ENCODE assay signal across 8 mouse cellular contexts in genomic region chr17:30573990-30574782, GRCm38 (mm10). TPM values are rescaled to one million over a fixed set of nuclear protein-coding genes. Genes with fewer than 3 reads are reported as not detected.
DNase-seq lines count a peak whose midpoint lies in the region; ATAC-seq and TF ChIP-seq lines count a peak whose summit lies in the region.

No protein-coding gene starts in this region.

- WGBS in lung, adult 2 months = 42% methylated on average over 8 of the region's 8 CpGs
- 45% methylated on average over 8 of the region's 8 CpGs for WGBS in heart, embryonic 12.5 days
- WGBS in limb, embryonic 12.5 days = 52% methylated on average over 8 of the region's 8 CpGs
- WGBS in neural tube, embryonic 13.5 days = 75% methylated on average over 8 of the region's 8 CpGs

- H3K27ac ChIP-seq in heart, embryonic 12.5 days (ENCODE audit: poor library complexity, severe bottlenecking) = peak overlapping the region; percentile 34
- no peak overlapping the region for H3K27ac ChIP-seq in limb, embryonic 12.5 days
- H3K27ac ChIP-seq in neural tube, embryonic 13.5 days (replicated peaks) = no peak overlapping the region

- peak overlapping the region; percentile 85; the same call in 1 of the 2 replicates for H3K4me2 ChIP-seq in heart, embryonic 12.5 days
- H3K4me2 ChIP-seq in limb, embryonic 12.5 days = peak overlapping the region; percentile 65; the same call in 1 of the 2 replicates
- H3K4me2 ChIP-seq in neural tube, embryonic 13.5 days = peak overlapping the region; percentile 87

- H3K4me3 ChIP-seq in lung, adult 2 months (replicated peaks; ENCODE audit: extremely low read depth, low read depth, low read length) = no peak overlapping the region
- H3K4me3 ChIP-seq in heart, embryonic 12.5 days = peak overlapping the region; percentile 65
- H3K4me3 ChIP-seq in limb, embryonic 12.5 days (replicated peaks) = no peak overlapping the region
- H3K4me3 ChIP-seq in neural tube, embryonic 13.5 days = peak overlapping the region; percentile 65; the same call in 1 of the 2 replicates

- no peak for TF ChIP-seq CTCF in lung, adult 2 months (IDR thresholded peaks at IDR 0.05; ENCODE audit: insufficient read depth, low read length)

- H3K9ac ChIP-seq in heart, embryonic 12.5 days = no peak overlapping the region
- no peak overlapping the region for H3K9ac ChIP-seq in limb, embryonic 12.5 days (replicated peaks)
- H3K9ac ChIP-seq in neural tube, embryonic 13.5 days = 0 out of 2 replicates have a peak overlapping the region, but pooled peaks have one; percentile 4

- DNase-seq in lung, adult 18-20 months = peak; percentile 31 to 55
- no peak for DNase-seq in lung, adult 2 months
- no peak for DNase-seq in frontal cortex, adult 2 months (ENCODE audit: extremely low spot score in 1 of 2, low spot score in 1 of 2)
- no peak for DNase-seq in ovary, postnatal 36 days (ENCODE audit: low spot score)

- no peaks in the 10 kb centered on the region for H3K27me3 ChIP-seq in heart, embryonic 12.5 days (replicated peaks)
- H3K27me3 ChIP-seq in limb, embryonic 12.5 days = no peaks in the 10 kb centered on the region
- no peaks in the 10 kb centered on the region for H3K27me3 ChIP-seq in neural tube, embryonic 13.5 days

- no peaks in the 10 kb centered on the region for H3K36me3 ChIP-seq in heart, embryonic 12.5 days
- H3K36me3 ChIP-seq in limb, embryonic 12.5 days = no peaks in the 10 kb centered on the region
- H3K36me3 ChIP-seq in neural tube, embryonic 13.5 days = no peaks in the 10 kb centered on the region

- TF ChIP-seq POLR2A in lung, adult 2 months (IDR thresholded peaks at IDR 0.05; ENCODE audit: borderline replicate concordance, extremely low read depth, low read depth, low read length) = no peak

- no peaks in the 10 kb centered on the region for H3K9me3 ChIP-seq in heart, embryonic 12.5 days (replicated peaks)
- H3K9me3 ChIP-seq in limb, embryonic 12.5 days = no peaks in the 10 kb centered on the region
- no peaks in the 10 kb centered on the region for H3K9me3 ChIP-seq in neural tube, embryonic 13.5 days

- ATAC-seq in heart, embryonic 12.5 days (ENCODE audit: insufficient number of reproducible peaks, low FRiP score) = no peak
- no peak for ATAC-seq in limb, embryonic 12.5 days (ENCODE audit: insufficient number of reproducible peaks, insufficient read depth, low FRiP score, low TSS enrichment, low read depth)
- ATAC-seq in neural tube, embryonic 13.5 days (ENCODE audit: low read depth) = no peak
- no peak for ATAC-seq in erythroid progenitor cell, adult 5-6 weeks (replicated peaks; ENCODE audit: low FRiP score, poor library complexity, severe bottlenecking)

- peaks cover 21% of the 10 kb centered on the region for H3K4me1 ChIP-seq in lung, adult 2 months (ENCODE audit: control insufficient read depth, insufficient read depth, low read length)
- H3K4me1 ChIP-seq in heart, embryonic 12.5 days (replicated peaks) = peaks cover 32% of the 10 kb centered on the region
- peaks cover 18% of the 10 kb centered on the region for H3K4me1 ChIP-seq in limb, embryonic 12.5 days (replicated peaks)
- peaks cover 32% of the 10 kb centered on the region for H3K4me1 ChIP-seq in neural tube, embryonic 13.5 days (replicated peaks)

RNA-seq across cellular contexts. Expression of gene Btbd9, which starts 2.1 kb away (rescaled TPM):
- polyA plus RNA-seq in lung, adult 2 months (2012; rRNA removed) = 18.9 and 24.2 TPM in 2 replicates
- polyA plus RNA-seq in heart, embryonic 12.5 days (2016; fragmentation: Nextera tagmentation; extraction: Ambion mirVana) = 41.3 and 42.0 TPM in 2 replicates
- polyA plus RNA-seq in limb, embryonic 12.5 days (2016; fragmentation: Nextera tagmentation; extraction: Ambion mirVana) = 65.4 and 70.6 TPM in 2 replicates
- polyA plus RNA-seq in neural tube, embryonic 13.5 days (2015; fragmentation: Nextera tagmentation; extraction: Ambion mirVana) = 122 and 126 TPM in 2 replicates
- 8.8 and 14.1 TPM in 2 replicates for total RNA-seq in erythroid progenitor cell, adult 5-6 weeks (2015; ENCODE audit: low replicate concordance)
- total RNA-seq in erythroid progenitor cell, adult 5-6 weeks (2017; ENCODE audit: low replicate concordance) = 4.6 and 7.7 TPM in 2 replicates
- polyA plus RNA-seq in frontal cortex, adult 2 months (2012; rRNA removed) = 39.7 and 41.6 TPM in 2 replicates

RNA-seq across cellular contexts. Expression of gene Dnah8, which starts 50.0 kb away (rescaled TPM):
- polyA plus RNA-seq in lung, adult 2 months (2012; rRNA removed) = 10.8 and 12.0 TPM in 2 replicates
- polyA plus RNA-seq in heart, embryonic 12.5 days (2016; fragmentation: Nextera tagmentation; extraction: Ambion mirVana) = 2.1 and 2.2 TPM in 2 replicates
- 0.86 and 1.6 TPM in 2 replicates for polyA plus RNA-seq in limb, embryonic 12.5 days (2016; fragmentation: Nextera tagmentation; extraction: Ambion mirVana)
- polyA plus RNA-seq in neural tube, embryonic 13.5 days (2015; fragmentation: Nextera tagmentation; extraction: Ambion mirVana) = 1.2 and 1.5 TPM in 2 replicates
- 4.3 and 23.9 TPM in 2 replicates for total RNA-seq in erythroid progenitor cell, adult 5-6 weeks (2015; ENCODE audit: low replicate concordance)
- total RNA-seq in erythroid progenitor cell, adult 5-6 weeks (2017; ENCODE audit: low replicate concordance) = 6.1 and 6.3 TPM in 2 replicates
- 1.0 and 1.1 TPM in 2 replicates for polyA plus RNA-seq in frontal cortex, adult 2 months (2012; rRNA removed)

RNA-seq across cellular contexts. Expression of gene Glo1, which starts 52.5 kb away (rescaled TPM):
- 24.0 and 38.3 TPM in 2 replicates for polyA plus RNA-seq in lung, adult 2 months (2012; rRNA removed)
- polyA plus RNA-seq in heart, embryonic 12.5 days (2016; fragmentation: Nextera tagmentation; extraction: Ambion mirVana) = 232 and 236 TPM in 2 replicates
- 233 TPM in 2 replicates for polyA plus RNA-seq in limb, embryonic 12.5 days (2016; fragmentation: Nextera tagmentation; extraction: Ambion mirVana)
- 157 and 160 TPM in 2 replicates for polyA plus RNA-seq in neural tube, embryonic 13.5 days (2015; fragmentation: Nextera tagmentation; extraction: Ambion mirVana)
- 81.4 and 114 TPM in 2 replicates for total RNA-seq in erythroid progenitor cell, adult 5-6 weeks (2015; ENCODE audit: low replicate concordance)
- 95.2 and 103 TPM in 2 replicates for total RNA-seq in erythroid progenitor cell, adult 5-6 weeks (2017; ENCODE audit: low replicate concordance)
- 110 and 123 TPM in 2 replicates for polyA plus RNA-seq in frontal cortex, adult 2 months (2012; rRNA removed)

Comparison
In these comparisons a context has a peak if more than half of its experiments do, and no peak if none do; other contexts are left out.
1. DNase-seq: peak in lung, adult 18-20 months (2 of 2); none in lung, adult 2 months (single experiment), frontal cortex, adult 2 months (0 of 2) and ovary, postnatal 36 days (single experiment).
2. H3K4me3 ChIP-seq: peak in heart, embryonic 12.5 days (single experiment) and neural tube, embryonic 13.5 days (single experiment); none in lung, adult 2 months (single experiment) and limb, embryonic 12.5 days (single experiment).
3. Peak in every context shown above with its lines, with median percentiles within 50 percentile points of each other: H3K4me2 ChIP-seq.